Comparison of ENCODE assay signal across 10 mouse cellular contexts in genomic region chr17:5000871-5001270, GRCm38 (mm10). TPM values are rescaled to one million over a fixed set of nuclear protein-coding genes. Genes with fewer than 3 reads are reported as not detected.
DNase-seq lines count a peak whose midpoint lies in the region; ATAC-seq and TF ChIP-seq lines count a peak whose summit lies in the region.
"Had no signal": no experiment of that assay in that cellular context is flagged by ENCODE, and none has a peak within 500 bp of the region (broad histone marks: within the 10 kb centered on the region; RNA-seq: fewer than 3 reads in every experiment).

No protein-coding gene starts in this region.

- H3K9ac ChIP-seq in hindbrain, embryonic 13.5 days = peak overlapping the region; percentile 30
- H3K9ac ChIP-seq in midbrain, embryonic 14.5 days (replicated peaks; ENCODE audit: low read length) = no peak overlapping the region; the same call in 1 of the 2 replicates
- H3K9ac ChIP-seq: liver, embryonic 15.5 days had no signal

- no peaks in the 10 kb centered on the region for H3K9me3 ChIP-seq in hindbrain, embryonic 13.5 days
- no peaks in the 10 kb centered on the region for H3K9me3 ChIP-seq in midbrain, embryonic 14.5 days (ENCODE audit: control insufficient read depth, low read length)
- H3K9me3 ChIP-seq: liver, embryonic 15.5 days had no signal

- ATAC-seq in frontal cortex, adult (ENCODE audit: low TSS enrichment) = peak; percentile 41; the same call in 1 of the 2 replicates
- no peak for ATAC-seq in hindbrain, embryonic 13.5 days (ENCODE audit: low FRiP score)
- no peak for ATAC-seq in midbrain, embryonic 14.5 days (ENCODE audit: low FRiP score, low TSS enrichment)

- no peaks in the 10 kb centered on the region for H3K27me3 ChIP-seq in hindbrain, embryonic 13.5 days
- no peaks in the 10 kb centered on the region for H3K27me3 ChIP-seq in midbrain, embryonic 14.5 days (ENCODE audit: control insufficient read depth, insufficient read depth, low read length)
- H3K27me3 ChIP-seq: liver, embryonic 15.5 days had no signal

- DNase-seq in frontal cortex, postnatal 14 days (ENCODE audit: low spot score in 2 of 2) = no peak
- peak; percentile 49 for DNase-seq in midbrain, embryonic 14.5 days
- no peak for DNase-seq in testis, postnatal 10 days (ENCODE audit: low spot score)
- no peak for DNase-seq in ovary, postnatal 14 days (ENCODE audit: low spot score)
- no peak for DNase-seq in heart, adult 18-20 months

- no peak for TF ChIP-seq CTCF in bone marrow, adult 2 months (IDR thresholded peaks at IDR 0.05; ENCODE audit: control insufficient read depth, insufficient read depth, low read length)

- no peaks in the 10 kb centered on the region for H3K36me3 ChIP-seq in hindbrain, embryonic 13.5 days
- no peaks in the 10 kb centered on the region for H3K36me3 ChIP-seq in midbrain, embryonic 14.5 days (ENCODE audit: control insufficient read depth, insufficient read depth, low read length)

- H3K27ac ChIP-seq in bone marrow, adult 2 months (ENCODE audit: control insufficient read depth, insufficient read depth, low read depth, low read length, poor library complexity) = no peak overlapping the region
- H3K27ac ChIP-seq in hindbrain, embryonic 13.5 days = peak overlapping the region; percentile 41; the same call in 1 of the 2 replicates
- H3K27ac ChIP-seq in midbrain, embryonic 14.5 days (replicated peaks; ENCODE audit: low read depth, low read length) = no peak overlapping the region
- H3K27ac ChIP-seq: kidney, postnatal 0 days; liver, embryonic 15.5 days had no signal

- WGBS in bone marrow, adult 2 months = 72% methylated on average over 7 of the region's 7 CpGs
- 37% methylated on average over 7 of the region's 7 CpGs for WGBS in hindbrain, embryonic 13.5 days
- 41% methylated on average over 7 of the region's 7 CpGs for WGBS in midbrain, embryonic 14.5 days

- TF ChIP-seq POLR2A in bone marrow, adult 2 months (IDR thresholded peaks at IDR 0.05; ENCODE audit: borderline replicate concordance, control insufficient read depth, low read depth, low read length) = no peak

- H3K4me1 ChIP-seq in bone marrow, adult 2 months (ENCODE audit: control insufficient read depth, insufficient read depth, low read length) = peaks cover 14% of the 10 kb centered on the region
- H3K4me1 ChIP-seq in hindbrain, embryonic 13.5 days (replicated peaks) = peaks cover 67% of the 10 kb centered on the region
- H3K4me1 ChIP-seq in midbrain, embryonic 14.5 days (ENCODE audit: control insufficient read depth, insufficient read depth, low read length) = peaks cover 59% of the 10 kb centered on the region

- peak overlapping the region; percentile 10 for H3K4me3 ChIP-seq in bone marrow, adult 2 months (replicated peaks; ENCODE audit: control insufficient read depth, low read depth, low read length)
- peak overlapping the region; percentile 34 for H3K4me3 ChIP-seq in hindbrain, embryonic 13.5 days
- no peak overlapping the region; the same call in 1 of the 2 replicates for H3K4me3 ChIP-seq in midbrain, embryonic 14.5 days (replicated peaks; ENCODE audit: low read depth, low read length)
- H3K4me3 ChIP-seq: liver, embryonic 15.5 days had no signal

- peak overlapping the region; percentile 42 for H3K4me2 ChIP-seq in hindbrain, embryonic 13.5 days
- H3K4me2 ChIP-seq in midbrain, embryonic 14.5 days (ENCODE audit: low read length) = peak overlapping the region; percentile 52

RNA-seq across cellular contexts. Expression of gene Arid1b, which starts 6.7 kb away (rescaled TPM):
- polyA plus RNA-seq in bone marrow, adult 2 months (2011; ENCODE audit: insufficient read depth, insufficient read length, low replicate concordance, missing spikeins) = 8.9 and 12.5 TPM in 2 replicates
- polyA plus RNA-seq in hindbrain, embryonic 13.5 days (2015; fragmentation: Nextera tagmentation; extraction: Ambion mirVana) = 14.8 and 16.1 TPM in 2 replicates
- 22.8 and 23.8 TPM in 2 replicates for polyA plus RNA-seq in midbrain, embryonic 14.5 days (2014; fragmentation: Nextera tagmentation; extraction: Ambion mirVana)
- total RNA-seq in heart, adult 18-20 months (2021) = 10 to 100 TPM; 23.5 to 27.7 TPM
